Mouse (Mus musculus) myocyte (in vitro differentiated cells): ENCODE data around the gene Zfp961. TPM values are rescaled to one million over a fixed set of nuclear protein-coding genes. Genes with fewer than 3 reads are reported as not detected.

Experiments
- H3K27me3 ChIP-seq: one replicate; pipeline ENCODE4 v1.6.1; 2011; ENCODE audit not compliant: control insufficient read depth, insufficient read depth, insufficient read length
- H3K36me3 ChIP-seq: one replicate; pipeline ENCODE4 v1.6.1; 2011; ENCODE audit not compliant: control insufficient read depth, insufficient read depth
- H3K4me2 ChIP-seq: one replicate; pipeline ENCODE4 v1.6.1; 2011; ENCODE audit warnings: low read depth, control low read depth
- H3K4me3 ChIP-seq: one replicate; pipeline ENCODE4 v1.5.1; 2011; ENCODE audit warnings: mild to moderate bottlenecking, control low read depth, moderate library complexity
- H3K79me2 ChIP-seq: one replicate; pipeline ENCODE4 v1.6.1; 2011; ENCODE audit not compliant: control insufficient read depth, insufficient read depth
- H3ac ChIP-seq: one replicate; pipeline ENCODE4 v1.6.1; 2011; ENCODE audit not compliant: control insufficient read depth, insufficient read length
- CEBPB ChIP-seq: IDR thresholded peaks from 2 replicates; pipeline ENCODE4 v1.6.1; 2011; ENCODE audit warnings: mild to moderate bottlenecking, moderate library complexity; ENCODE audit not compliant: poor library complexity, insufficient read depth, severe bottlenecking
- E2F4 ChIP-seq: IDR thresholded peaks from one replicate; pipeline ENCODE4 v1.6.1; 2011; ENCODE audit warnings: mild to moderate bottlenecking, control low read depth, moderate library complexity; ENCODE audit not compliant: insufficient read depth
- MAX ChIP-seq: IDR thresholded peaks from one replicate; pipeline ENCODE4 v1.6.1; 2011; ENCODE audit warnings: low read depth, mild to moderate bottlenecking, control low read depth
- MYOD1 ChIP-seq, 3 experiments: IDR thresholded peaks; one replicate each; pipeline ENCODE4 v1.6.1; 2011; ENCODE audit warnings: control low read depth in 2 of 3, low read depth in 2 of 3, mild to moderate bottlenecking in 2 of 3, moderate library complexity in 1 of 3; ENCODE audit not compliant: insufficient read length in 2 of 3, control insufficient read depth in 1 of 3
- MYOG ChIP-seq, 3 experiments: IDR thresholded peaks; one replicate each; pipeline ENCODE4 v1.6.1; 2011; ENCODE audit warnings: control low read depth in 2 of 3, low read depth in 2 of 3, mild to moderate bottlenecking in 2 of 3; ENCODE audit not compliant: insufficient read length in 2 of 3, control insufficient read depth in 1 of 3, insufficient read depth in 1 of 3
- POLR2A ChIP-seq: IDR thresholded peaks from one replicate; pipeline ENCODE4 v1.6.1; 2011; ENCODE audit warnings: low read depth, mild to moderate bottlenecking, control low read depth, moderate library complexity; ENCODE audit not compliant: insufficient read length
- POLR2AphosphoS2 ChIP-seq: IDR thresholded peaks from one replicate; pipeline ENCODE4 v1.6.1; 2011; ENCODE audit warnings: low read depth, control low read depth; ENCODE audit not compliant: insufficient read length
- REST ChIP-seq: IDR thresholded peaks from one replicate; pipeline ENCODE4 v1.6.1; 2011; ENCODE audit warnings: mild to moderate bottlenecking, control low read depth, moderate library complexity; ENCODE audit not compliant: insufficient read depth, insufficient read length
- SRF ChIP-seq: IDR thresholded peaks from one replicate; pipeline ENCODE4 v1.6.1; 2011; ENCODE audit warnings: low read depth; ENCODE audit not compliant: control insufficient read depth, insufficient read length
- TCF12 ChIP-seq: IDR thresholded peaks from one replicate; pipeline ENCODE4 v1.6.1; 2011; ENCODE audit warnings: mild to moderate bottlenecking, control low read depth; ENCODE audit not compliant: poor library complexity, insufficient read depth, severe bottlenecking
- TCF3 ChIP-seq: IDR thresholded peaks from one replicate; pipeline ENCODE4 v1.6.1; 2011; ENCODE audit warnings: low read depth, control low read depth; ENCODE audit not compliant: insufficient read length
- USF1 ChIP-seq: IDR thresholded peaks from one replicate; pipeline ENCODE4 v1.6.1; 2011; ENCODE audit warnings: low read depth, mild to moderate bottlenecking, control low read depth, moderate library complexity
- polyA plus RNA-seq: library from polyadenylated mRNA; unstranded; fragments of >200 nt; fragmentation: generic; extraction: Trizol; gene quantifications from one replicate; pipeline ENCODE4 v1.2.1, GENCODE M21; 2012; ENCODE audit warnings: missing spikeins

Zfp961 gene
- polyA plus RNA-seq, 1 experiment = 2.7 TPM

DNA sequence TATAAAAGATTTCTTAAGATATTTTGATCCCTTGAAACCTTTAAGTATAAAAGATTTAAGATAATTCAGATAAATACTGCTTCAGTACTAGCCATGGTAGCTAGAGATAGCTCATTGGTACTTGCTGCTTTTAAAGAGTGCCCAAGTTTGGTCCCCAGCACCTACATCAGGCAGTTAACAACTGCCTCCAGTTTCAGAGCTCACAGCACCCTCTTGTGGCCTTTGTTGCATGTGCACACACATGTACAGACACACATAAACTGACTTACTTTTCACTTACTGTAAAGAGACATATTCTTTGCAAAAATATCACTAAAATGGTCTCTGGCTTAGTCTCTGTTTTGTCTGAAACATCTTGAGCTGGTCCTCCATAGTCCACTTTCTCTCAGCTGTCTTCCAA is 15.6 kb downstream of the Zfp961 start:
- Histone ChIP-seq H3K79me2 (peaks cover 10% of the 10 kb centered on the region), H3ac (no peak overlapping the region), H3K36me3 (peaks cover 29% of the 10 kb centered on the region), H3K27me3 (no peaks in the 10 kb centered on the region), H3K4me3 (no peak overlapping the region), H3K4me2 (no peak overlapping the region)
- TF ChIP-seq MAX = no peak
- TF ChIP-seq TCF3 = no peak
- TF ChIP-seq TCF12 = no peak
- TF ChIP-seq MYOD1 (IDR thresholded peaks at IDR 0.05; ENCODE audit: control insufficient read depth in 1 of 3, insufficient read length in 2 of 3, low read depth in 2 of 3) = no peak
- no peak for TF ChIP-seq CEBPB
- TF ChIP-seq E2F4 = no peak
- TF ChIP-seq SRF = no peak
- TF ChIP-seq POLR2AphosphoS2 = no peak
- TF ChIP-seq POLR2A = no peak
- TF ChIP-seq REST = no peak
- TF ChIP-seq USF1 = no peak
- no peak for TF ChIP-seq MYOG (IDR thresholded peaks at IDR 0.05; ENCODE audit: control insufficient read depth in 1 of 3, insufficient read depth in 1 of 3, insufficient read length in 2 of 3, low read depth in 2 of 3)

DNA sequence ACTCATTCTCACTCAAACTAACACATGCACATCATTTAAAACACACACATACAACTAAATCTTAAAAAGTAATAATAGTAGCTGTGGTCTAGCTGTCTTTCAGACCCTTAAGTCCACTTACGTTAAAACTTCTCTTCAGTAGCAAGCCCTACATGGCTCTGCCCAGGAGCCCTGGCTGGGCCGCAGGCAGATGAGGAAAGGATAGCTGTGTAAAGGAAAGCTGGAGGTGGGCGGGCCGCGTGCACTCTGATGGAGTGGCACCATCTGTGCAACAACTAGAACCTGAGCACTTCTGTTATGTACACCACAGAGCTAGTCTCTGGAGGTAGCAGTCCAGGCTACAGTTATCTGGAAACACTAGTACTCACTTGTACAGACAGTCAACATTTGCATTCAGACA is 16.4 kb downstream of the Zfp961 start:
- no peak overlapping the region for H3ac ChIP-seq
- H3K79me2 ChIP-seq = peaks cover 7% of the 10 kb centered on the region
- no peak overlapping the region for H3K4me2 ChIP-seq
- H3K4me3 ChIP-seq = no peak overlapping the region
- H3K27me3 ChIP-seq = no peaks in the 10 kb centered on the region
- TF ChIP-seq USF1 (no peak), SRF (no peak), CEBPB (no peak), MYOG (IDR thresholded peaks at IDR 0.05; ENCODE audit: control insufficient read depth in 1 of 3, insufficient read depth in 1 of 3, insufficient read length in 2 of 3, low read depth in 2 of 3) (no peak), TCF3 (no peak), POLR2AphosphoS2 (no peak), TCF12 (no peak), E2F4 (no peak), MAX (no peak), POLR2A (no peak), REST (no peak), MYOD1 (IDR thresholded peaks at IDR 0.05; ENCODE audit: control insufficient read depth in 1 of 3, insufficient read length in 2 of 3, low read depth in 2 of 3) (no peak)
- peaks cover 29% of the 10 kb centered on the region for H3K36me3 ChIP-seq

GRCm38 (mm10) chr8:71968100-71968499 is 17.3 kb downstream of the Zfp961 start:
- no peaks in the 10 kb centered on the region for H3K79me2 ChIP-seq
- H3K4me2 ChIP-seq = no peak overlapping the region
- H3ac ChIP-seq = no peak overlapping the region
- H3K4me3 ChIP-seq = no peak overlapping the region
- peaks cover 29% of the 10 kb centered on the region for H3K36me3 ChIP-seq
- no peaks in the 10 kb centered on the region for H3K27me3 ChIP-seq
- TF ChIP-seq POLR2A = no peak
- TF ChIP-seq USF1 = no peak

- peaks cover 29% of the 10 kb centered on the region for H3K36me3 ChIP-seq
- TF ChIP-seq CEBPB (0 out of 2 replicates have a peak, but pooled peaks have one; percentile 6), USF1 (no peak), TCF3 (no peak), MAX (no peak), POLR2A (no peak), TCF12 (no peak)
- no peaks in the 10 kb centered on the region for H3K79me2 ChIP-seq
Observed at GRCm38 (mm10) chr8:71968636-71969035, 17.8 kb downstream of the Zfp961 start.

GRCm38 (mm10) chr8:71971945-71972344 is 21.1 kb downstream of the Zfp961 start:
- Histone ChIP-seq H3K36me3 (peaks cover 13% of the 10 kb centered on the region), H3K4me3 (no peak overlapping the region), H3ac (no peak overlapping the region), H3K4me2 (no peak overlapping the region), H3K79me2 (no peaks in the 10 kb centered on the region), H3K27me3 (no peaks in the 10 kb centered on the region)
- TF ChIP-seq CEBPB (no peak), POLR2A (no peak), MYOG (IDR thresholded peaks at IDR 0.05; ENCODE audit: control insufficient read depth in 1 of 3, insufficient read depth in 1 of 3, insufficient read length in 2 of 3, low read depth in 2 of 3) (no peak), USF1 (no peak), TCF12 (no peak), POLR2AphosphoS2 (no peak), E2F4 (no peak), TCF3 (no peak), REST (no peak), SRF (no peak), MAX (no peak), MYOD1 (IDR thresholded peaks at IDR 0.05; ENCODE audit: control insufficient read depth in 1 of 3, insufficient read length in 2 of 3, low read depth in 2 of 3) (no peak)

More at GRCm38 (mm10) chr8:71968636-71969035, 17.8 kb downstream of the Zfp961 start:
- no peak overlapping the region for H3ac ChIP-seq
- no peak overlapping the region for H3K4me2 ChIP-seq
- H3K4me3 ChIP-seq = no peak overlapping the region
- H3K27me3 ChIP-seq = no peaks in the 10 kb centered on the region
